Mouse (Mus musculus): Measurements from ENCODE around the gene Mical2.

DNA sequence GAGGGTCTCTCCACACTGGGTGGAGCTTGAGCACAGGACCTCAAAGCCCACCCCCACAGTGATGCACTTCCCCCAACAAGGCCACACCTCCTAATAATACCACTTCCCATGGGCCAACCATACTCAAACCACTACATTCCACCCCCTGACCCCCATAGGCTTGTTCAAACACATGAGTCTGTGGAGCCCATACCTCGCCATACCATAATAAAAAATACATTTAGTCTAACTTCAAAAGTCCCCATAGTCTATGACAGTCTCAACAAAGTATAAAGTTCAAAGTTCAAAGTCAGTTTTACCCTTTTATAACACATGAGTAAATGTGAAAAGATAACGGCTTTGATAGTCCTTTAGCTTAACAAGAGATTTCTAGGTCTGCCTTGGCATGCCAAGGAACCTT lies 145.7 kb downstream of the Mical2 start:
- TF ChIP-seq EP300 (IDR thresholded peaks at IDR 0.05; ENCODE audit: low read depth) (no peak), CTCF (IDR thresholded peaks at IDR 0.05; ENCODE audit: low read depth) (no peak)

All from liver, postnatal 0 days (tissue).